Mouse (Mus musculus) kidney, adult 2 months (tissue): ENCODE results near the gene Large2. TPM values are rescaled to one million over a fixed set of nuclear protein-coding genes. Genes with fewer than 3 reads are reported as not detected.

Source experiments
- DNase-seq: peaks from one replicate; pipeline ENCODE4 v3.0.0; 2021
- H3K27ac ChIP-seq: fragments of 200-500 bp; 2 replicates; pipeline ENCODE4 v1.5.1; 2012; ENCODE audit warnings: low read depth, low read length, control low read depth, inconsistent platforms; ENCODE audit not compliant: insufficient read depth
- H3K27me3 ChIP-seq: fragments of 200-500 bp; replicated peaks from 2 replicates; pipeline ENCODE4 v1.6.1; 2012; ENCODE audit warnings: mild to moderate bottlenecking, moderate library complexity, low read length, inconsistent platforms; ENCODE audit not compliant: control insufficient read depth, insufficient read depth
- H3K36me3 ChIP-seq: fragments of 200-500 bp; 2 replicates; pipeline ENCODE4 v1.6.1; 2012; ENCODE audit warnings: mild to moderate bottlenecking, moderate library complexity, low read length, inconsistent platforms; ENCODE audit not compliant: control insufficient read depth, insufficient read depth
- H3K4me1 ChIP-seq: fragments of 200-500 bp; 2 replicates; pipeline ENCODE4 v1.6.1; 2011; ENCODE audit warnings: low read length; ENCODE audit not compliant: control insufficient read depth, insufficient read depth
- H3K4me3 ChIP-seq: fragments of 200-500 bp; 2 replicates; pipeline ENCODE4 v1.5.1; 2011; ENCODE audit warnings: mild to moderate bottlenecking, low read depth, low read length, control low read depth; ENCODE audit not compliant: insufficient read depth
- CTCF ChIP-seq: fragments of 200-500 bp; conservative IDR thresholded peaks from 2 replicates; pipeline ENCODE4 v1.5.1; 2011; ENCODE audit warnings: low read depth, mild to moderate bottlenecking, control low read depth, low read length, moderate library complexity, mixed read lengths; ENCODE audit not compliant: insufficient read depth, insufficient read length
- POLR2A ChIP-seq: fragments of 200-500 bp; IDR thresholded peaks from one replicate; pipeline ENCODE4 v1.6.1; 2011; ENCODE audit warnings: low read depth, low read length, control low read depth
- WGBS: fragments of 180-500 bp; shearing (Covaris S2); methylation state at CpG from one replicate; pipeline ENCODE4 v1.1.7; 2018; 5-methylcytosine and 5-hydroxymethylcytosine counted together
- polyA plus RNA-seq: library from polyadenylated mRNA; depleted of rRNA; stranded (reverse); fragments of >200 nt; gene quantifications from 2 replicates; pipeline ENCODE4 v1.2.3, GENCODE M21; 2012

Large2 gene
- polyA plus RNA-seq, 1 experiment: 54.1 TPM

GRCm38 (mm10) chr2:92362571-92363228, 12.0 kb downstream of the Large2 start:
- Histone ChIP-seq H3K36me3 (no peaks in the 10 kb centered on the region), H3K4me1 (peaks cover 7% of the 10 kb centered on the region; the same call in 1 of the 2 replicates), H3K27me3 (no peaks in the 10 kb centered on the region), H3K4me3 (no peak overlapping the region), H3K27ac (no peak overlapping the region)
- 95% methylated on average over 6 of the region's 6 CpGs for WGBS
- DNase-seq: no peak
- TF ChIP-seq POLR2A (no peak), CTCF (no peak)

- Histone ChIP-seq H3K36me3 (no peaks in the 10 kb centered on the region), H3K4me1 (peaks cover 7% of the 10 kb centered on the region; the same call in 1 of the 2 replicates), H3K27ac (no peak overlapping the region), H3K27me3 (no peaks in the 10 kb centered on the region), H3K4me3 (no peak overlapping the region)
- TF ChIP-seq POLR2A (no peak), CTCF (no peak)
- no peak for DNase-seq
- WGBS: 75% methylated on average over 8 of the region's 8 CpGs
These were observed 12.9 kb downstream of the Large2 start for GRCm38 (mm10) chr2:92361795-92362194.

- Histone ChIP-seq H3K27ac (no peak overlapping the region), H3K4me1 (peaks cover 7% of the 10 kb centered on the region; the same call in 1 of the 2 replicates), H3K4me3 (no peak overlapping the region), H3K27me3 (no peaks in the 10 kb centered on the region), H3K36me3 (no peaks in the 10 kb centered on the region)
- 34% methylated on average over 12 of the region's 12 CpGs for WGBS
- DNase-seq: no peak
- TF ChIP-seq POLR2A (no peak), CTCF (no peak)
These were observed 13.8 kb downstream of the Large2 start for GRCm38 (mm10) chr2:92360893-92361292.

- no peak for DNase-seq
- no peak overlapping the region for H3K4me3 ChIP-seq
- TF ChIP-seq POLR2A: no peak
- no peak for TF ChIP-seq CTCF
- H3K4me1 ChIP-seq: peaks cover 7% of the 10 kb centered on the region; the same call in 1 of the 2 replicates
- H3K27ac ChIP-seq: no peak overlapping the region
- no peaks in the 10 kb centered on the region for H3K36me3 ChIP-seq
- 55% methylated on average over 25 of the region's 25 CpGs for WGBS
- H3K27me3 ChIP-seq: no peaks in the 10 kb centered on the region
These were observed 14.4 kb downstream of the Large2 start for GRCm38 (mm10) chr2:92360186-92360823.

- H3K4me1 ChIP-seq: peaks cover 9% of the 10 kb centered on the region; the same call in 1 of the 2 replicates
- no peaks in the 10 kb centered on the region for H3K36me3 ChIP-seq
- peak; percentile 86 for DNase-seq
- no peaks in the 10 kb centered on the region for H3K27me3 ChIP-seq
- H3K27ac ChIP-seq: 0 out of 2 replicates have a peak overlapping the region, but pooled peaks have one; percentile 19
- no peak for TF ChIP-seq POLR2A
- TF ChIP-seq CTCF: no peak
- WGBS: 39% methylated on average over 2 of the region's 2 CpGs
- H3K4me3 ChIP-seq: no peak overlapping the region
These were observed 15.4 kb downstream of the Large2 start for GRCm38 (mm10) chr2:92359301-92359700.

GRCm38 (mm10) chr2:92354224-92354623, 20.4 kb downstream of the Large2 start:
- Histone ChIP-seq H3K27me3 (no peaks in the 10 kb centered on the region), H3K4me1 (peaks cover 7% of the 10 kb centered on the region; the same call in 1 of the 2 replicates), H3K36me3 (no peaks in the 10 kb centered on the region), H3K4me3 (no peak overlapping the region), H3K27ac (peak overlapping the region; percentile 24; the same call in 1 of the 2 replicates)
- WGBS: 27% methylated on average over 6 of the region's 6 CpGs
- peak; percentile 72 for DNase-seq
- TF ChIP-seq POLR2A (no peak), CTCF (no peak)

GRCm38 (mm10) chr2:92353402-92353801, 21.3 kb downstream of the Large2 start:
- H3K27ac ChIP-seq: no peak overlapping the region
- H3K4me3 ChIP-seq: no peak overlapping the region
- H3K4me1 ChIP-seq: peaks cover 5% of the 10 kb centered on the region; the same call in 1 of the 2 replicates
- WGBS: 74% methylated on average over 5 of the region's 5 CpGs
- no peaks in the 10 kb centered on the region for H3K36me3 ChIP-seq
- DNase-seq: no peak
- TF ChIP-seq CTCF: no peak
- no peak for TF ChIP-seq POLR2A
- no peaks in the 10 kb centered on the region for H3K27me3 ChIP-seq
